Mouse (Mus musculus) liver, adult 2 months (tissue): ENCODE data around the gene Sp4.

Experiments used
- CTCF ChIP-seq: fragments of 200-500 bp; IDR thresholded peaks from 2 replicates; pipeline ENCODE4 v1.5.1; 2011; ENCODE audit warnings: low read depth, low read length, control low read depth
- POLR2A ChIP-seq: fragments of 200-500 bp; IDR thresholded peaks from 2 replicates; pipeline ENCODE4 v1.6.1; 2011; ENCODE audit warnings: low read length, control low read depth; ENCODE audit not compliant: insufficient read depth; ENCODE audit errors: extremely low read depth

GRCm38 (mm10) chr12:118328739-118329249 is 27.6 kb upstream of the Sp4 start:
- TF ChIP-seq POLR2A (no peak), CTCF (no peak)
